ENCODE assay signal across 8 mouse cellular contexts in the genomic region with DNA sequence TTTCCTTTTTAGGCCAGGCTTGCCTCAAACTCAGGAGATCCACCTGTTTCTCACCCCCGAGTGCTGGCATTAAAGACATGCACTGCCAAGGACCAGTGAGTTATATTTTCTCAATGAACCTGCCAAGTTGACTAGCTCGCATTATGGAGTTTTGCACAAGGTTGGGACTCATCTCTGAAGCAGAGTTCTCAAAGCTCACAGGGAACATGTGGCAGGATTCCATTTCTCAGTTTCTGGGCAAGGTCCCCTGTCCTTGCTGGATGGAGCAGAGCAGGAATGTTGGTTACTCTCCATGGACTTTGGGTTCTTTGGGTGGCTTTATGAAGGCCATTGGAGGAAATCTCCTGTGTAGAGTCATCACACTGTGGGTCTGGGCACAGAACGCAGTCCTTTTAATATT. TPM values are rescaled to one million over a fixed set of nuclear protein-coding genes. Genes with fewer than 3 reads are reported as not detected.
DNase-seq lines count a peak whose midpoint lies in the region; ATAC-seq lines count a peak whose summit lies in the region.
"Had no signal": no experiment of that assay in that cellular context is flagged by ENCODE, and none has a peak within 500 bp of the region (broad histone marks: within the 10 kb centered on the region; RNA-seq: fewer than 3 reads in every experiment).

No protein-coding gene starts in this region.

- no peak for DNase-seq in kidney, postnatal 14 days
- DNase-seq in embryonic facial prominence, embryonic 14.5 days (ENCODE audit: low spot score), result no peak
- DNase-seq in urinary bladder, postnatal 10 days (ENCODE audit: low spot score), result no peak
- DNase-seq in spleen, adult 18-20 months, result no peak
- DNase-seq: right cerebral cortex, postnatal 14 days had no signal

- peak overlapping the region; percentile 47 for H3K4me3 ChIP-seq in kidney, embryonic 15.5 days (replicated peaks)
- peak overlapping the region; percentile 42 for H3K4me3 ChIP-seq in embryonic facial prominence, embryonic 14.5 days (ENCODE audit: low read depth, low read length)
- H3K4me3 ChIP-seq in kidney, embryonic 16.5 days (ENCODE audit: low read length), result peak overlapping the region; percentile 47; the same call in 1 of the 2 replicates
- H3K4me3 ChIP-seq in neural tube, embryonic 12.5 days, result no peak overlapping the region

- H3K9me3 ChIP-seq in kidney, embryonic 15.5 days (replicated peaks), result no peaks in the 10 kb centered on the region
- H3K9me3 ChIP-seq in embryonic facial prominence, embryonic 14.5 days (ENCODE audit: control insufficient read depth, low read length), result no peaks in the 10 kb centered on the region
- no peaks in the 10 kb centered on the region for H3K9me3 ChIP-seq in kidney, embryonic 16.5 days (ENCODE audit: low read length)
- H3K9me3 ChIP-seq in neural tube, embryonic 12.5 days, result no peaks in the 10 kb centered on the region

- 0 out of 2 replicates have a peak overlapping the region, but pooled peaks have one; percentile 29 for H3K9ac ChIP-seq in kidney, embryonic 15.5 days
- peak overlapping the region; percentile 58 for H3K9ac ChIP-seq in embryonic facial prominence, embryonic 14.5 days (ENCODE audit: low read depth, low read length)
- H3K9ac ChIP-seq in kidney, embryonic 16.5 days (replicated peaks; ENCODE audit: low read length), result no peak overlapping the region; the same call in 1 of the 2 replicates
- H3K9ac ChIP-seq in neural tube, embryonic 12.5 days, result no peak overlapping the region

- peak overlapping the region; percentile 80 for H3K4me2 ChIP-seq in kidney, embryonic 15.5 days
- peak overlapping the region; percentile 68 for H3K4me2 ChIP-seq in embryonic facial prominence, embryonic 14.5 days (ENCODE audit: low read depth, low read length)
- H3K4me2 ChIP-seq in kidney, embryonic 16.5 days (replicated peaks; ENCODE audit: low read depth, low read length), result peak overlapping the region; percentile 73
- peak overlapping the region; percentile 69 for H3K4me2 ChIP-seq in neural tube, embryonic 12.5 days (replicated peaks)

- H3K27me3 ChIP-seq in kidney, embryonic 15.5 days, result no peaks in the 10 kb centered on the region
- no peaks in the 10 kb centered on the region for H3K27me3 ChIP-seq in embryonic facial prominence, embryonic 14.5 days (replicated peaks; ENCODE audit: control insufficient read depth, insufficient read depth, low read length)
- no peaks in the 10 kb centered on the region for H3K27me3 ChIP-seq in kidney, embryonic 16.5 days (ENCODE audit: insufficient read depth, low read length)
- no peaks in the 10 kb centered on the region for H3K27me3 ChIP-seq in neural tube, embryonic 12.5 days (replicated peaks)

- H3K36me3 ChIP-seq in kidney, embryonic 15.5 days, result no peaks in the 10 kb centered on the region
- H3K36me3 ChIP-seq in embryonic facial prominence, embryonic 14.5 days (ENCODE audit: control insufficient read depth, insufficient read depth, low read length), result no peaks in the 10 kb centered on the region
- H3K36me3 ChIP-seq in kidney, embryonic 16.5 days (ENCODE audit: insufficient read depth, low read length), result no peaks in the 10 kb centered on the region
- no peaks in the 10 kb centered on the region for H3K36me3 ChIP-seq in neural tube, embryonic 12.5 days

- H3K4me1 ChIP-seq in kidney, embryonic 15.5 days, result peaks cover 6% of the 10 kb centered on the region
- no peaks in the 10 kb centered on the region for H3K4me1 ChIP-seq in embryonic facial prominence, embryonic 14.5 days (ENCODE audit: control insufficient read depth, insufficient read depth, low read length)
- H3K4me1 ChIP-seq in kidney, embryonic 16.5 days (ENCODE audit: insufficient read depth, low read length), result peaks cover 5% of the 10 kb centered on the region; the same call in 1 of the 2 replicates
- no peaks in the 10 kb centered on the region for H3K4me1 ChIP-seq in neural tube, embryonic 12.5 days

- no peak overlapping the region for H3K27ac ChIP-seq in kidney, embryonic 15.5 days
- H3K27ac ChIP-seq in embryonic facial prominence, embryonic 14.5 days (replicated peaks; ENCODE audit: low read depth, low read length), result no peak overlapping the region
- H3K27ac ChIP-seq in kidney, embryonic 16.5 days (ENCODE audit: low read length), result no peak overlapping the region
- no peak overlapping the region for H3K27ac ChIP-seq in neural tube, embryonic 12.5 days

- 84% methylated on average over 3 of the region's 3 CpGs for WGBS in kidney, embryonic 15.5 days
- WGBS in embryonic facial prominence, embryonic 14.5 days, result 78% methylated on average over 3 of the region's 3 CpGs
- 73% methylated on average over 3 of the region's 3 CpGs for WGBS in kidney, embryonic 16.5 days
- 84% methylated on average over 3 of the region's 3 CpGs for WGBS in neural tube, embryonic 12.5 days

- no peak for ATAC-seq in kidney, embryonic 15.5 days (replicated peaks; ENCODE audit: low FRiP score)
- no peak for ATAC-seq in embryonic facial prominence, embryonic 14.5 days (ENCODE audit: low read depth)
- no peak; the same call in 1 of the 2 replicates for ATAC-seq in kidney, embryonic 16.5 days (ENCODE audit: low FRiP score, low TSS enrichment)
- no peak for ATAC-seq in neural tube, embryonic 12.5 days (ENCODE audit: low FRiP score, low read depth)

RNA-seq across cellular contexts. Expression of gene Gm6034, which starts 0.5 kb away (rescaled TPM):
- polyA plus RNA-seq in kidney, embryonic 15.5 days (2015; fragmentation: Nextera tagmentation; extraction: Ambion mirVana), result not detected in 2 replicates
- polyA plus RNA-seq in embryonic facial prominence, embryonic 14.5 days (2014; fragmentation: Nextera tagmentation; extraction: Ambion mirVana), result not detected in 2 replicates
- polyA plus RNA-seq in kidney, embryonic 16.5 days (2015; fragmentation: Nextera tagmentation; extraction: Ambion mirVana), result 0.10 TPM in 1 of 2 replicates, not detected in the other
- polyA plus RNA-seq in neural tube, embryonic 12.5 days (2016; fragmentation: Nextera tagmentation; extraction: Ambion mirVana), result not detected in 2 replicates

RNA-seq across cellular contexts. Expression of gene H2-T22, which starts 0.7 kb away (rescaled TPM):
- 13.8 and 14.1 TPM in 2 replicates for polyA plus RNA-seq in kidney, embryonic 15.5 days (2015; fragmentation: Nextera tagmentation; extraction: Ambion mirVana)
- 20.5 and 20.7 TPM in 2 replicates for polyA plus RNA-seq in embryonic facial prominence, embryonic 14.5 days (2014; fragmentation: Nextera tagmentation; extraction: Ambion mirVana)
- 13.9 and 16.0 TPM in 2 replicates for polyA plus RNA-seq in kidney, embryonic 16.5 days (2015; fragmentation: Nextera tagmentation; extraction: Ambion mirVana)
- polyA plus RNA-seq in neural tube, embryonic 12.5 days (2016; fragmentation: Nextera tagmentation; extraction: Ambion mirVana), result 7.4 and 7.7 TPM in 2 replicates

RNA-seq across cellular contexts. Expression of gene H2-T23, which starts 10.6 kb away (rescaled TPM):
- polyA plus RNA-seq in kidney, embryonic 15.5 days (2015; fragmentation: Nextera tagmentation; extraction: Ambion mirVana), result 4.3 and 4.5 TPM in 2 replicates
- polyA plus RNA-seq in embryonic facial prominence, embryonic 14.5 days (2014; fragmentation: Nextera tagmentation; extraction: Ambion mirVana), result 9.6 and 10.1 TPM in 2 replicates
- 4.5 and 5.9 TPM in 2 replicates for polyA plus RNA-seq in kidney, embryonic 16.5 days (2015; fragmentation: Nextera tagmentation; extraction: Ambion mirVana)
- 3.6 and 4.0 TPM in 2 replicates for polyA plus RNA-seq in neural tube, embryonic 12.5 days (2016; fragmentation: Nextera tagmentation; extraction: Ambion mirVana)

RNA-seq across cellular contexts. Expression of gene Gm11127, which starts 14.9 kb away (rescaled TPM):
- not detected in 2 replicates for polyA plus RNA-seq in kidney, embryonic 15.5 days (2015; fragmentation: Nextera tagmentation; extraction: Ambion mirVana)
- not detected in 2 replicates for polyA plus RNA-seq in embryonic facial prominence, embryonic 14.5 days (2014; fragmentation: Nextera tagmentation; extraction: Ambion mirVana)
- not detected in 2 replicates for polyA plus RNA-seq in kidney, embryonic 16.5 days (2015; fragmentation: Nextera tagmentation; extraction: Ambion mirVana)
- not detected in 2 replicates for polyA plus RNA-seq in neural tube, embryonic 12.5 days (2016; fragmentation: Nextera tagmentation; extraction: Ambion mirVana)

RNA-seq across cellular contexts. Expression of gene H2-T24, which starts 22.9 kb away (rescaled TPM):
- 2.9 and 3.5 TPM in 2 replicates for polyA plus RNA-seq in kidney, embryonic 15.5 days (2015; fragmentation: Nextera tagmentation; extraction: Ambion mirVana)
- 2.2 and 2.4 TPM in 2 replicates for polyA plus RNA-seq in embryonic facial prominence, embryonic 14.5 days (2014; fragmentation: Nextera tagmentation; extraction: Ambion mirVana)
- polyA plus RNA-seq in kidney, embryonic 16.5 days (2015; fragmentation: Nextera tagmentation; extraction: Ambion mirVana), result 2.2 and 3.1 TPM in 2 replicates
- polyA plus RNA-seq in neural tube, embryonic 12.5 days (2016; fragmentation: Nextera tagmentation; extraction: Ambion mirVana), result 4.5 and 5.2 TPM in 2 replicates

Comparison
In these comparisons a context has a peak if more than half of its experiments do, and no peak if none do; other contexts are left out.
1. H3K9ac ChIP-seq: peak in kidney, embryonic 15.5 days (single experiment) and embryonic facial prominence, embryonic 14.5 days (single experiment); none in kidney, embryonic 16.5 days (single experiment) and neural tube, embryonic 12.5 days (single experiment).
2. Peak in every context shown above with its lines, with median percentiles within 50 percentile points of each other: H3K4me2 ChIP-seq.